Mouse (Mus musculus) lung, embryonic 16.5 days (tissue): Measurements from ENCODE around the gene Fgfr2. TPM values are rescaled to one million over a fixed set of nuclear protein-coding genes. Genes with fewer than 3 reads are reported as not detected.

Experiments
- ATAC-seq: fragments of 200-750 bp; cut with Nextera tagmentation; 2 replicates; pipeline ENCODE4 v1.8.0; 2017; ENCODE audit warnings: low read depth, mild to moderate bottlenecking, moderate library complexity
- H3K27ac ChIP-seq: fragments of 300-500 bp; sonication (generic); 2 replicates; pipeline ENCODE4 v1.5.1; 2014; ENCODE audit warnings: mild to moderate bottlenecking, control low read depth, low read length
- H3K27me3 ChIP-seq: fragments of 300-500 bp; sonication (generic); 2 replicates; pipeline ENCODE4 v1.6.1; 2014; ENCODE audit warnings: low read depth, low read length, mixed read lengths; ENCODE audit not compliant: control insufficient read depth, insufficient read depth
- H3K36me3 ChIP-seq: fragments of 300-500 bp; sonication (generic); 2 replicates; pipeline ENCODE4 v1.6.1; 2014; ENCODE audit warnings: low read length; ENCODE audit not compliant: control insufficient read depth, insufficient read depth
- H3K4me1 ChIP-seq: fragments of 300-500 bp; sonication (generic); replicated peaks from 2 replicates; pipeline ENCODE4 v1.6.1; 2014; ENCODE audit warnings: low read length, mixed read lengths; ENCODE audit not compliant: control insufficient read depth, insufficient read depth
- H3K4me2 ChIP-seq: fragments of 300-500 bp; sonication (generic); 2 replicates; pipeline ENCODE4 v1.6.1; 2014; ENCODE audit warnings: low read depth, low read length, control low read depth
- H3K4me3 ChIP-seq: fragments of 300-500 bp; sonication (generic); 2 replicates; pipeline ENCODE4 v1.5.1; 2014; ENCODE audit warnings: mild to moderate bottlenecking, low read length, control low read depth
- H3K9ac ChIP-seq: fragments of 300-500 bp; sonication (generic); 2 replicates; pipeline ENCODE4 v1.6.1; 2014; ENCODE audit warnings: low read length, control low read depth
- H3K9me3 ChIP-seq: fragments of 300-500 bp; sonication (generic); 2 replicates; pipeline ENCODE4 v1.6.1; 2016; ENCODE audit warnings: low read length; ENCODE audit not compliant: control insufficient read depth
- WGBS: fragments of 180-500 bp; shearing (Covaris S2); extraction: QIAGEN DNeasy Blood & Tissue Kit; methylation state at CpG from one replicate; pipeline ENCODE4 v1.1.7; 2014; 5-methylcytosine and 5-hydroxymethylcytosine counted together
- polyA plus RNA-seq: library from polyadenylated mRNA; unstranded; fragments of >200 nt; fragmentation: Nextera tagmentation; extraction: Ambion mirVana; gene quantifications from 2 replicates; pipeline ENCODE4 v1.2.1, GENCODE M21; 2015

The Fgfr2 gene
- polyA plus RNA-seq, 1 experiment from 2014 or later: 175 TPM

GRCm38 (mm10) chr7:130810238-130810637 is 2312.9 kb downstream of the Fgfr2 start:
- H3K9me3 ChIP-seq: no peaks in the 10 kb centered on the region
- 66% methylated on average over 4 of the region's 4 CpGs for WGBS
- H3K4me3 ChIP-seq: no peak overlapping the region
- H3K4me2 ChIP-seq: no peak overlapping the region
- peaks cover 12% of the 10 kb centered on the region for H3K4me1 ChIP-seq
- no peaks in the 10 kb centered on the region for H3K36me3 ChIP-seq
- H3K9ac ChIP-seq: no peak overlapping the region
- no peak overlapping the region for H3K27ac ChIP-seq
- no peak for ATAC-seq
- H3K27me3 ChIP-seq: no peaks in the 10 kb centered on the region

GRCm38 (mm10) chr7:130808694-130809093 is 2314.5 kb downstream of the Fgfr2 start:
- H3K4me1 ChIP-seq: peaks cover 12% of the 10 kb centered on the region
- H3K36me3 ChIP-seq: no peaks in the 10 kb centered on the region
- 10% methylated on average over 6 of the region's 6 CpGs for WGBS
- no peak for ATAC-seq
- no peak overlapping the region for H3K9ac ChIP-seq
- no peaks in the 10 kb centered on the region for H3K9me3 ChIP-seq
- no peaks in the 10 kb centered on the region for H3K27me3 ChIP-seq
- H3K4me2 ChIP-seq: peak overlapping the region; percentile 24; the same call in 1 of the 2 replicates
- peak overlapping the region; percentile 51; the same call in 1 of the 2 replicates for H3K27ac ChIP-seq
- no peak overlapping the region for H3K4me3 ChIP-seq

- H3K4me2 ChIP-seq: no peak overlapping the region
- ATAC-seq: 0 out of 2 replicates have a peak, but pooled peaks have one; percentile 38
- no peak overlapping the region for H3K27ac ChIP-seq
- H3K4me3 ChIP-seq: no peak overlapping the region
- H3K27me3 ChIP-seq: no peaks in the 10 kb centered on the region
- WGBS: 57% methylated on average over 8 of the region's 8 CpGs
- no peaks in the 10 kb centered on the region for H3K36me3 ChIP-seq
- H3K9me3 ChIP-seq: no peaks in the 10 kb centered on the region
- H3K9ac ChIP-seq: no peak overlapping the region
- peaks cover 12% of the 10 kb centered on the region for H3K4me1 ChIP-seq
Observed at GRCm38 (mm10) chr7:130807749-130808148, 2315.4 kb downstream of the Fgfr2 start.

- Histone ChIP-seq H3K4me1 (peaks cover 15% of the 10 kb centered on the region), H3K9me3 (no peaks in the 10 kb centered on the region), H3K27ac (no peak overlapping the region), H3K36me3 (no peaks in the 10 kb centered on the region), H3K27me3 (no peaks in the 10 kb centered on the region), H3K4me3 (no peak overlapping the region), H3K9ac (no peak overlapping the region), H3K4me2 (no peak overlapping the region)
- WGBS: 74% methylated on average over 5 of the region's 5 CpGs
- ATAC-seq: no peak
Observed at GRCm38 (mm10) chr7:130804991-130805390, 2318.2 kb downstream of the Fgfr2 start.

- WGBS: 83% methylated on average over 8 of the region's 8 CpGs
- Histone ChIP-seq H3K9me3 (no peaks in the 10 kb centered on the region), H3K36me3 (no peaks in the 10 kb centered on the region), H3K27me3 (no peaks in the 10 kb centered on the region), H3K4me1 (peaks cover 8% of the 10 kb centered on the region; the same call in 1 of the 2 replicates), H3K4me2 (no peak overlapping the region), H3K4me3 (no peak overlapping the region), H3K9ac (no peak overlapping the region), H3K27ac (no peak overlapping the region)
- no peak for ATAC-seq
Observed at GRCm38 (mm10) chr7:130803251-130803825, 2319.8 kb downstream of the Fgfr2 start.

GRCm38 (mm10) chr7:130801811-130802210 is 2321.3 kb downstream of the Fgfr2 start:
- Histone ChIP-seq H3K36me3 (no peaks in the 10 kb centered on the region), H3K27me3 (no peaks in the 10 kb centered on the region), H3K4me2 (no peak overlapping the region), H3K4me1 (peaks cover 3% of the 10 kb centered on the region; the same call in 1 of the 2 replicates), H3K27ac (no peak overlapping the region), H3K4me3 (no peak overlapping the region), H3K9me3 (no peaks in the 10 kb centered on the region), H3K9ac (no peak overlapping the region)
- ATAC-seq: no peak
- WGBS: 83% methylated on average over 4 of the region's 4 CpGs

GRCm38 (mm10) chr7:130800681-130801080 is 2322.5 kb downstream of the Fgfr2 start:
- Histone ChIP-seq H3K9me3 (no peaks in the 10 kb centered on the region), H3K27me3 (no peaks in the 10 kb centered on the region), H3K4me2 (no peak overlapping the region), H3K36me3 (no peaks in the 10 kb centered on the region), H3K27ac (no peak overlapping the region), H3K4me1 (peaks cover 3% of the 10 kb centered on the region; the same call in 1 of the 2 replicates), H3K9ac (no peak overlapping the region), H3K4me3 (no peak overlapping the region)
- WGBS: 36% methylated on average over 4 of the region's 4 CpGs
- ATAC-seq: no peak

GRCm38 (mm10) chr7:130799418-130799817 is 2323.7 kb downstream of the Fgfr2 start:
- ATAC-seq: no peak

GRCm38 (mm10) chr7:130797524-130797923 is 2325.6 kb downstream of the Fgfr2 start:
- WGBS: 78% methylated on average over 6 of the region's 6 CpGs
- no peak for ATAC-seq
- Histone ChIP-seq H3K4me2 (no peak overlapping the region), H3K4me1 (peaks cover 3% of the 10 kb centered on the region; the same call in 1 of the 2 replicates), H3K4me3 (no peak overlapping the region), H3K36me3 (no peaks in the 10 kb centered on the region), H3K9me3 (no peaks in the 10 kb centered on the region), H3K9ac (no peak overlapping the region), H3K27me3 (no peaks in the 10 kb centered on the region), H3K27ac (no peak overlapping the region)

More at GRCm38 (mm10) chr7:130799418-130799817, 2323.7 kb downstream of the Fgfr2 start:
- Histone ChIP-seq H3K4me1 (peaks cover 3% of the 10 kb centered on the region; the same call in 1 of the 2 replicates), H3K4me2 (no peak overlapping the region), H3K27me3 (no peaks in the 10 kb centered on the region), H3K36me3 (no peaks in the 10 kb centered on the region), H3K4me3 (no peak overlapping the region), H3K27ac (no peak overlapping the region), H3K9me3 (no peaks in the 10 kb centered on the region), H3K9ac (no peak overlapping the region)
- WGBS: 55% methylated on average over 10 of the region's 10 CpGs
